Mouse (Mus musculus) kidney, adult 2 months (tissue): ENCODE data around the gene Iqsec1. TPM values are rescaled to one million over a fixed set of nuclear protein-coding genes. Genes with fewer than 3 reads are reported as not detected.

Source experiments
- DNase-seq: peaks from one replicate; pipeline ENCODE4 v3.0.0; 2021
- H3K27ac ChIP-seq: fragments of 200-500 bp; 2 replicates; pipeline ENCODE4 v1.5.1; 2012; ENCODE audit warnings: low read depth, low read length, control low read depth, inconsistent platforms; ENCODE audit not compliant: insufficient read depth
- H3K27me3 ChIP-seq: fragments of 200-500 bp; replicated peaks from 2 replicates; pipeline ENCODE4 v1.6.1; 2012; ENCODE audit warnings: mild to moderate bottlenecking, moderate library complexity, low read length, inconsistent platforms; ENCODE audit not compliant: control insufficient read depth, insufficient read depth
- H3K36me3 ChIP-seq: fragments of 200-500 bp; 2 replicates; pipeline ENCODE4 v1.6.1; 2012; ENCODE audit warnings: mild to moderate bottlenecking, moderate library complexity, low read length, inconsistent platforms; ENCODE audit not compliant: control insufficient read depth, insufficient read depth
- H3K4me1 ChIP-seq: fragments of 200-500 bp; 2 replicates; pipeline ENCODE4 v1.6.1; 2011; ENCODE audit warnings: low read length; ENCODE audit not compliant: control insufficient read depth, insufficient read depth
- H3K4me3 ChIP-seq: fragments of 200-500 bp; 2 replicates; pipeline ENCODE4 v1.5.1; 2011; ENCODE audit warnings: mild to moderate bottlenecking, low read depth, low read length, control low read depth; ENCODE audit not compliant: insufficient read depth
- CTCF ChIP-seq: fragments of 200-500 bp; conservative IDR thresholded peaks from 2 replicates; pipeline ENCODE4 v1.5.1; 2011; ENCODE audit warnings: low read depth, mild to moderate bottlenecking, control low read depth, low read length, moderate library complexity, mixed read lengths; ENCODE audit not compliant: insufficient read depth, insufficient read length
- POLR2A ChIP-seq: fragments of 200-500 bp; IDR thresholded peaks from one replicate; pipeline ENCODE4 v1.6.1; 2011; ENCODE audit warnings: low read depth, low read length, control low read depth
- WGBS: fragments of 180-500 bp; shearing (Covaris S2); methylation state at CpG from one replicate; pipeline ENCODE4 v1.1.7; 2018; 5-methylcytosine and 5-hydroxymethylcytosine counted together
- polyA plus RNA-seq: library from polyadenylated mRNA; depleted of rRNA; stranded (reverse); fragments of >200 nt; gene quantifications from 2 replicates; pipeline ENCODE4 v1.2.3, GENCODE M21; 2012

Gene Iqsec1
- polyA plus RNA-seq, 1 experiment = 149 TPM

GRCm38 (mm10) chr6:90823322-90823721 is 165.2 kb downstream of the Iqsec1 start:
- TF ChIP-seq CTCF = no peak
- no peak for TF ChIP-seq POLR2A

GRCm38 (mm10) chr6:90821916-90822602 is 166.4 kb downstream of the Iqsec1 start:
- Histone ChIP-seq H3K27me3 (no peaks in the 10 kb centered on the region), H3K27ac (no peak overlapping the region), H3K4me1 (no peaks in the 10 kb centered on the region), H3K36me3 (no peaks in the 10 kb centered on the region), H3K4me3 (no peak overlapping the region)
- TF ChIP-seq POLR2A = no peak
- no peak for TF ChIP-seq CTCF
- WGBS = 88% methylated on average over 4 of the region's 4 CpGs
- no peak for DNase-seq

More at GRCm38 (mm10) chr6:90823322-90823721, 165.2 kb downstream of the Iqsec1 start:
- no peak overlapping the region for H3K4me3 ChIP-seq
- no peaks in the 10 kb centered on the region for H3K27me3 ChIP-seq
- WGBS = 24% methylated on average over 4 of the region's 4 CpGs
- no peaks in the 10 kb centered on the region for H3K36me3 ChIP-seq
- H3K4me1 ChIP-seq = no peaks in the 10 kb centered on the region
- no peak overlapping the region for H3K27ac ChIP-seq
- no peak for DNase-seq

GRCm38 (mm10) chr6:90819880-90820279 is 168.6 kb downstream of the Iqsec1 start:
- H3K4me3 ChIP-seq = no peak overlapping the region
- H3K36me3 ChIP-seq = no peaks in the 10 kb centered on the region
- H3K27ac ChIP-seq = no peak overlapping the region
- no peaks in the 10 kb centered on the region for H3K4me1 ChIP-seq
- H3K27me3 ChIP-seq = no peaks in the 10 kb centered on the region
- TF ChIP-seq CTCF (peak; percentile 62), POLR2A (no peak)
- WGBS = 30% methylated on average over 2 of the region's 2 CpGs
- peak; percentile 22 for DNase-seq

- no peaks in the 10 kb centered on the region for H3K4me1 ChIP-seq
- H3K4me3 ChIP-seq = no peak overlapping the region
- peak; percentile 61 for DNase-seq
- H3K27me3 ChIP-seq = no peaks in the 10 kb centered on the region
- WGBS = no CpG with 5 or more reads among the region's 4 CpGs
- no peaks in the 10 kb centered on the region for H3K36me3 ChIP-seq
- no peak overlapping the region for H3K27ac ChIP-seq
- no peak for TF ChIP-seq POLR2A
- peak; percentile 64 for TF ChIP-seq CTCF
These were observed 169.5 kb downstream of the Iqsec1 start for GRCm38 (mm10) chr6:90818956-90819355.

GRCm38 (mm10) chr6:90816551-90816950 is 171.9 kb downstream of the Iqsec1 start:
- DNase-seq = no peak
- H3K27me3 ChIP-seq = no peaks in the 10 kb centered on the region
- TF ChIP-seq CTCF (no peak), POLR2A (no peak)
- no peak overlapping the region for H3K27ac ChIP-seq
- H3K4me3 ChIP-seq = no peak overlapping the region
- 85% methylated on average over 3 of the region's 3 CpGs for WGBS
- no peaks in the 10 kb centered on the region for H3K36me3 ChIP-seq
- H3K4me1 ChIP-seq = no peaks in the 10 kb centered on the region

- no peak overlapping the region for H3K27ac ChIP-seq
- WGBS = 63% methylated on average over 3 of the region's 3 CpGs
- no peaks in the 10 kb centered on the region for H3K4me1 ChIP-seq
- DNase-seq = no peak
- no peak overlapping the region for H3K4me3 ChIP-seq
- no peaks in the 10 kb centered on the region for H3K36me3 ChIP-seq
- no peaks in the 10 kb centered on the region for H3K27me3 ChIP-seq
- TF ChIP-seq POLR2A (no peak), CTCF (peak; percentile 38; the same call in 1 of the 2 replicates)
These were observed 173.1 kb downstream of the Iqsec1 start for GRCm38 (mm10) chr6:90815341-90815740.

- Histone ChIP-seq H3K27ac (no peak overlapping the region), H3K36me3 (no peaks in the 10 kb centered on the region), H3K27me3 (no peaks in the 10 kb centered on the region), H3K4me1 (no peaks in the 10 kb centered on the region), H3K4me3 (no peak overlapping the region)
- WGBS = 79% methylated on average over 1 of the region's 1 CpGs
- TF ChIP-seq POLR2A (no peak), CTCF (no peak)
- DNase-seq = no peak
These were observed 175.0 kb downstream of the Iqsec1 start for GRCm38 (mm10) chr6:90813526-90813925.
